Mouse (Mus musculus) liver, embryonic 14.5 days (tissue): ENCODE data around the gene Poc5.

Experiments used
- CTCF ChIP-seq: IDR thresholded peaks from 2 replicates; pipeline ENCODE4 v1.5.1; 2016; ENCODE audit warnings: antibody characterized with exemption, low read depth, control low read depth
- EP300 ChIP-seq: IDR thresholded peaks from 2 replicates; pipeline ENCODE4 v1.6.1; 2016; ENCODE audit warnings: antibody characterized with exemption, low read depth

GRCm38 (mm10) chr13:96436921-96437320 lies 48.8 kb downstream of the Poc5 start:
- no peak for TF ChIP-seq CTCF
- TF ChIP-seq EP300, result no peak
